Mouse (Mus musculus) adipocyte (in vitro differentiated cells): ENCODE results near the gene Ccdc180.

Experiments used
- DNase-seq: peaks from one replicate; pipeline ENCODE4 v3.0.0-alpha.2; 2016; ENCODE audit warnings: low spot score

Gene Ccdc180

DNA sequence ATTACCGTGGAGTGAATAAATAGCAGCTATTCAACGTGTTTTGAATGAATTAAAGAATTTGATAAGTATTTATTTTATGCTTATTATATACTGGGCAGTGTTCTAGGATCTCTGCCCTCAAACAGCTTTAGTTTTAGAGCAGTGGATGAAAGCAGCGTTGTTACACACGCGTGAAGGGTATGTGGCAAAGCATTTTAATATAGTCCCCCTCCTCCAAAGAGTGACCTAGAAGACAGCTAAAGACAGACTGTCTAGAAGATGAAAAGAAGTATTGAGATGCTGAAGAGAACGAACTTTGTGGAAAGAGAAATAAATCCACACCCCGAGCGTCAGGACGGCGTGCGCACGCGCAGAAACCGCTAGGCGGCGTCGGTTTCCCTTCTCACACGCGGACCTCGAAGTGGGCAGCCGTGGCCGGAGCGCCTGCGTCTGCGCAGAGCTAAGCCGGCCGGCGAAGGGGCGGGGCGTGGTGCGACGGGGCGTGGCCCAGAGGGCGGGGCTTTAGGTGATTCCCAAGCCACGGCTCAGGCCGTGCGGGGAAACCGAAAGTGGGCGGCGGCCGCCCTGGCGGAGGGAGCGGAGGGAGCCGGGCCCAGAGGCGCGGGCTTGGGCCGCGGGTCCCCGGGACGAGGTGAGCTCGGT, 81.8 kb downstream of the Ccdc180 start:
- DNase-seq = peak; percentile 93

DNA sequence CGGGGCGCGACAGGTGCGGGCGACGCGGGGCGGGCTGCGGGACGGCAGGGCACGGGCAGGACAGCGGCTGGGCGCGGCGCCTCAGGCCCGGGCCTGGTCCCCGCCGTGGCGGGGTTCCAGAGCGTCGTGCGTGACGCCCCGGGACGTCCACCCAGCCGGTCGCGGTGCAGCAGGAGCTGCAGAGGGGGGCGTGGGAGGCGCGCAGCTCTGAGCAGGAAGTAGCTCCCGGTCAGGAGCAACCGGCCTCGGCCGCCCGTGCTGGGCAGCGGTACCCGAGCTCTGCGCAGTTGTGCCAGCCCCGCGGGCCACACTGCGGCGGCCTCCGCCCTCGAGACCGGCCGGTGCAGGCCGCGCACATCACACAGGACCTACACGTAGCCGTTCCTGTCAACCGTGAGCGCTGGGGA, 82.3 kb downstream of the Ccdc180 start:
- peak; percentile 48 for DNase-seq

DNA sequence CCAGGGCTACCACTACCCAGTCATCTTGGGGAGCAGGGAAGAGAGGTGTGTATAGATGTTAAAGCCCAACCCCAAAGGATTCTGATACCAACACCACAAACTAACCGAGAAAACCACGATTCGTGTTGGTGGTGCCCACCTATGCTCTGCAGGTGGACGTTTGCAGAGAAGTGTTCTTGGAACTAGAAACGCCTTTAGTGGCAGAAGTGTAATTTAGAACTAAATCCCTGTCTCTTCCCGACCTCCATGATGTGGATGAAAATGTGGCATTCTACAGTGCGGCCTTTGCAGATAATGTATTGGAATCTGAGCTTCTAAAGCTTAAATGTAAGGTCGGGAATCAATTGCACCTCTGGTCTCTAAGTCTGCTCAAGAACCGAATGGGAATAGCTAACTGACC, 82.8 kb downstream of the Ccdc180 start:
- DNase-seq = no peak

DNA sequence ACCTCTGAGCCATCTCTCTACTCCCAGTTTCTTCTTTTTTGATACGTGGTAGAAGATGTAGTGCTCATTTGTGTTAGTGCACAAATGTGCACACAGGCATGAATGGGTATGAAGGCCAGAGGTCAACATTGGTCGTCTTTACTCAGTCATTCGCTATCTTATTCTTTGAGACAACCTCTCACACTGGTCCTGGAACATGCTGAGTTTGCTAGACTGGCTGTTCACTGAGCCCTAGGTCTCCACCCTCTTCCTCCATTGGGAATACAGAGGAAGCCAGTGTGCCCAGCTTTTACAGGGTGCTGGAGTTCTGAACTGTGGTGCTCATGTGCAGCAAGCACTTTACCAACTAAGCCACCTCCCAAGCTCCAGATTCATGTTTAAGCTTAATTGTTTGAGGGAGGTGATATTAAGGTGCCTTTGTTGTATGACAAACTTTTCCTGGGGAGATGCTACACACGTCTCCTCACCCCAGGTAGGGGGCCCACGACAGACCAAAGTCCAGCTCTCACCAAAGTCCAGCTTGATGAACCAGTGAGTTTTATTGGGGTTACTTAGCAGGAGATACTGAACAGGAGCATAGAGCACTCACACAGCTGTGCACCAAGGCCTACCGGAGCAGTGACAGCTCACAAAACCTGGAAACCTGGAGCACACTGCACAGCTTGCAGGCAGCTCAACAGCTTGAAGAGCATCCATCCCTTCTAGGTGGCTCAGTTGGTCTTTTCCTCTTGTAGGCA, 87.0 kb downstream of the Ccdc180 start:
- DNase-seq = no peak

DNA sequence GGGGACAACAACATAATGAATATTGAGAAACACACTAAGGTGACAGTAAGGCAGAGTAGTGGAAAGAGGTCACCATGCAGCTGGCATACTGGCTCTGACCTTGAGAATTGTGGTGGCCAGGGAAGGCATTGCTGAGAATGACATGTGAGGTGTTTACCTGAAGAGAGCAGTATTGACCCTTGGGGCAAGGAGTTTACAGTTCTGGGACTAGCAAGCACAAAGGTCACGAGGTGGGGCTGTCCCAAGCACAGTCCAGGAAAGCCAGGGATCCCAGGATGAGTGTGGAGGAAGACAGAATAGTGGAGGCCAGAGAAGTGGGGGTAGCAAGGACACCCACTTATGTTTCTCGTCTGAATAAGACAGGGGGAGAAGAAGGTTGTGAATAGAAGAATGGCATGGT, 89.8 kb downstream of the Ccdc180 start:
- DNase-seq = no peak

DNA sequence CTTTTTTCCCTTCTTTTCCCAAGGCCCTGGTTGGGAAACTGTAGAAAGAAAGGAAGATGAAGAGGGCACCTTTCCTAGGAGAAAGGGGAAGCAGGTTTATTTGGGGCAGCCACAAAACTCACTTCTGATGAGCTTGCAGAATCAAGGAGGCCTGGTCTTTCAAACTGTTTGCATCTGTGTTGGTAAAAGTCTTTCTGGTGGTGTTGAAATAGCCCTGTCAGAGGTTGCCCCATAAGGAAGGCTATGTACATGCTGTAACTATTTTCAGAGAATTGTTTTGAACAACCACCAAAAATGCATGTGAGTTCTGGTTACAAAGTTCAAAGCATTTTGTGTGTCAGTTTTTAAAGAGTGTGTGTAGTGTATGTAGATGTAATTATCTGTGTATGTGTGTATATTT, 91.0 kb downstream of the Ccdc180 start:
- peak; percentile 31 for DNase-seq

DNA sequence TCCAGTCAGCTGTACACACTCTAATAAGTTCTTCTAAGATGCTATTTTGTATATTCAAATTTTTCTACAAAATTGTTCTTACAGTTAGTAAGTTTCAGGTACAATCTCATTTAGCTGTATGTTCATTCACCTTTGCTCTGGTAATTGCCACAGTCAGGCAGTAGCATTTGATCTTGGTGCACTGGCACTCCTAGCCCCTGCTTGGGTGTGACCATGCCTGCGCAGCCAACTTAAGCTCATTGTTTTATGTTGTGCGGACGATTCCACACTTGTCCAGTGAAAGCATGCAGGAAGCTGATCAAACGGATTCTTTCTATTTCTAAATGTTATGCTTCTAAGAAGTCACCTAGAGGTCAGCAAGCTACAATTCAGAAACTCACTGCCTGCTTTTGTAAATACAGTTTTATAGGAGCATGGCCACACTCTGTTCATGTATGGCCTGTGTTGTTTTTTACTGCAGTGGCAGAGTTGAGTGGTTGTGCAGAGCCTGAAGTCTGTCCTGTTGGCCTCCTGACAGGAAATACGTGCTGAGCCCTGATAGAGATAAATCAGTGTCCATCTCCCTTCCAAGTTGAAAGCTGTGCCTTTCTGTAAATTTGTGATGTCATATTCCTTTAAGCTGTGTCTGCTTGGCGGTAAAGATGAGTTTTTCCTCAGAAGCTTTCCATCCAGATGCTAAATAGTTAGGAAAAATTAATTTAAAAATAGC, 100.5 kb downstream of the Ccdc180 start:
- DNase-seq = no peak

DNA sequence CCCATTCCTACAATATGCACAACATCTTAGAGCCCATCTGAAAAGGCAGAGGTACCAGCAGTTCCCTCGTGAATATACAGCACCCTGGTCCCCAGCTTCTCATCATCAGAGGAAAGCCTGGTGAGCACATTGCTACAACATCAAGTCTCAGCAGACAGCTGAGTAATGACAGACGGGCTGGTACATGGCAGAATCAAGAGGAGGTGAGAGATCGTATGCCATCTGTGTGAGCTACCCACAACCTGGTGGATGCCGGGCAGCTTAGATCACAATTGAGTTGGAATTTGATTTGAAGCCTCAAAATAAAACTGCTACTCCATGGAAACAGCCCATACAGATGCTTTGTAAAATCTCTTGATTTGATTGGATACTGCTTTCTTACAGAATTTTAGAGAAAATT, 108.4 kb downstream of the Ccdc180 start:
- DNase-seq = no peak
